Mouse (Mus musculus): Measurements from ENCODE around the gene Rab4a.

- TF ChIP-seq CTCF (IDR thresholded peaks at IDR 0.05; ENCODE audit: insufficient read depth, low read depth, low read length) = no peak
- no peak for TF ChIP-seq POLR2A (IDR thresholded peaks at IDR 0.05; ENCODE audit: insufficient read depth, low read depth, low read length)
Observed at GRCm38 (mm10) chr8:123816939-123817338, 11.2 kb downstream of the Rab4a start.

Data from olfactory bulb, adult 2 months (tissue).